Mouse (Mus musculus) intestine, embryonic 14.5 days (tissue): Measurements from ENCODE around the gene Rnf10. TPM values are rescaled to one million over a fixed set of nuclear protein-coding genes. Genes with fewer than 3 reads are reported as not detected.

ENCODE experiments used
- ATAC-seq: fragments of 200-750 bp; cut with Nextera tagmentation; replicated peaks from 2 replicates; pipeline ENCODE4 v1.8.0; 2017; ENCODE audit warnings: low read depth, moderate number of reproducible peaks, moderate TSS enrichment, moderate library complexity; ENCODE audit not compliant: low FRiP score, low TSS enrichment
- DNase-seq: peaks from one replicate; pipeline ENCODE4 v3.0.0-alpha.2; 2018; ENCODE audit warnings: low spot score
- H3K27ac ChIP-seq: fragments of 300-500 bp; sonication (generic); 2 replicates; pipeline ENCODE4 v1.5.1; 2014; ENCODE audit warnings: low read depth, mild to moderate bottlenecking, control low read depth
- H3K27me3 ChIP-seq: fragments of 300-500 bp; sonication (generic); replicated peaks from 2 replicates; pipeline ENCODE4 v1.6.1; 2014; ENCODE audit warnings: low read length, control low read depth; ENCODE audit not compliant: control insufficient read depth, insufficient read depth
- H3K36me3 ChIP-seq: fragments of 300-500 bp; sonication (generic); 2 replicates; pipeline ENCODE4 v1.6.1; 2014; ENCODE audit warnings: low read length, control low read depth; ENCODE audit not compliant: control insufficient read depth, insufficient read depth
- H3K4me1 ChIP-seq: fragments of 300-500 bp; sonication (generic); replicated peaks from 2 replicates; pipeline ENCODE4 v1.6.1; 2014; ENCODE audit warnings: low read length, control low read depth, mixed read lengths; ENCODE audit not compliant: control insufficient read depth, insufficient read depth
- H3K4me2 ChIP-seq: fragments of 300-500 bp; sonication (generic); 2 replicates; pipeline ENCODE4 v1.6.1; 2014; ENCODE audit warnings: low read length
- H3K4me3 ChIP-seq: fragments of 300-500 bp; sonication (generic); 2 replicates; pipeline ENCODE4 v1.5.1; 2014; ENCODE audit warnings: low read depth, low read length, control low read depth, mixed read lengths
- H3K9ac ChIP-seq: fragments of 300-500 bp; sonication (generic); 2 replicates; pipeline ENCODE4 v1.6.1; 2014; ENCODE audit warnings: mild to moderate bottlenecking, low read length
- H3K9me3 ChIP-seq: fragments of 300-500 bp; sonication (generic); 2 replicates; pipeline ENCODE4 v1.6.1; 2016; ENCODE audit warnings: low read length, control low read depth; ENCODE audit not compliant: control insufficient read depth
- WGBS: fragments of 180-500 bp; shearing (Covaris S2); extraction: QIAGEN DNeasy Blood & Tissue Kit; methylation state at CpG from one replicate; pipeline ENCODE4 v1.1.7; 2014; 5-methylcytosine and 5-hydroxymethylcytosine counted together
- polyA plus RNA-seq: library from polyadenylated mRNA; unstranded; fragments of >200 nt; fragmentation: Nextera tagmentation; extraction: Ambion mirVana; gene quantifications from 2 replicates; pipeline ENCODE4 v1.2.1, GENCODE M21; 2014

Rnf10 gene
- 67.5 and 69.6 TPM in 2 replicates for polyA plus RNA-seq

- ATAC-seq, result peak; percentile 90
- Histone ChIP-seq H3K4me2 (peak within 1 kb of the TSS; percentile 91), H3K4me1 (peaks cover 35% of the 10 kb centered on the region), H3K9me3 (no peaks in the 10 kb centered on the region), H3K36me3 (peaks cover 16% of the 10 kb centered on the region), H3K4me3 (peak within 1 kb of the TSS; percentile 97), H3K27ac (peak within 1 kb of the TSS; percentile 69), H3K27me3 (no peaks in the 10 kb centered on the region), H3K9ac (peak within 1 kb of the TSS; percentile 95)
- DNase-seq, result peak; percentile 100
- 13% methylated on average over 26 of the region's 26 CpGs for WGBS
Measured at GRCm38 (mm10) chr5:115272812-115273548, at the start of gene Rnf10. TSS of gene Rnf10 (minus strand) at chr5:115272898.

DNA sequence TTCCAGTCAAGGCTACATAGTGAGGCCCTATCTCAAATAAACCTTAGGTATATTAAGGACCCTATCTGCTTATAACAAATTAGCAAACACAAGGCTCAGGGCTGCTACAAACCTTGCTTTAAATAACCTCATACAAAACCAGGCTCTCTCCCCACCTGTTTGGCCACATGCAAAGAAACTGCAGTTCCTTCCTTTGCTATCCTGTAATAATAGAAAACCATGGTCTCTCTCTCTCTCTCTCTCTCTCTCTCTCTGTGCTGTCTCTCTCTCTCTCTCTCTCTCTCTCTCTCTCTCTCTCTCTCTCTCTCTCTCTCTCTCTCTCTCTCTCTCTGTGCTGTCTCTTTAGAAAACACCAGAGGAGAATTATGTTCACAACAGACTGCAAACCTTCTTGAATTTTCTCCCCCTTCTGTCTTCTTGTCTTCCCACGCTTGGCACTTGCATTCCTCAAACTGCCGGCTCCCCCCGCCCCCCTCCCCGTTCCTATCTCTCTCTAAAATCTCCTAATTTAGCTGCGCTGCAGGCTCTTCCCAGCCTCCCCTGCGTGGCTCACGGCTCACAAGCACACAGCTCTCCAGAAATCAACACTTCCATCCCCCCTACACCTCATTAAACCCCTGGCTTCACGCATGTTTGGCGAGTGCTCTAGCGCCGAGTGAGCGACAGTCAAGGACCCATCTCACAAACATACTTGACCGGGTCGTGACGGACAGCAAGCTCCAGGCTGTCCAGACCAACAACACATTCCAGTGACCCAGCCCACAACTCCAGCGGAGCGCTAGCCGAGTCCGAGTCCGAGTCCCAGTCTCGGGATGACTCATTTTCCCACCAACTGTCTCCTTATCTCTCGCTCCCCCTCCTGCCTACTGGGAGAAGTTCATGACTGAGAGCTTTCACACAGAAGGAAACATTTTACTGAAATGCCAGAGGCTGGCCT lies 46.6 kb upstream of the Rnf10 start:
- no peaks in the 10 kb centered on the region for H3K36me3 ChIP-seq
- peak overlapping the region; percentile 46 for H3K9ac ChIP-seq
- DNase-seq, result peak; percentile 90
- H3K27ac ChIP-seq, result peak overlapping the region; percentile 92
- peak overlapping the region; percentile 63 for H3K4me2 ChIP-seq
- H3K4me1 ChIP-seq, result peaks cover 31% of the 10 kb centered on the region
- WGBS, result under 1% methylated on average over 22 of the region's 22 CpGs
- ATAC-seq, result peak; percentile 77
- no peaks in the 10 kb centered on the region for H3K27me3 ChIP-seq
- H3K9me3 ChIP-seq, result no peaks in the 10 kb centered on the region
- H3K4me3 ChIP-seq, result peak overlapping the region; percentile 32

DNA sequence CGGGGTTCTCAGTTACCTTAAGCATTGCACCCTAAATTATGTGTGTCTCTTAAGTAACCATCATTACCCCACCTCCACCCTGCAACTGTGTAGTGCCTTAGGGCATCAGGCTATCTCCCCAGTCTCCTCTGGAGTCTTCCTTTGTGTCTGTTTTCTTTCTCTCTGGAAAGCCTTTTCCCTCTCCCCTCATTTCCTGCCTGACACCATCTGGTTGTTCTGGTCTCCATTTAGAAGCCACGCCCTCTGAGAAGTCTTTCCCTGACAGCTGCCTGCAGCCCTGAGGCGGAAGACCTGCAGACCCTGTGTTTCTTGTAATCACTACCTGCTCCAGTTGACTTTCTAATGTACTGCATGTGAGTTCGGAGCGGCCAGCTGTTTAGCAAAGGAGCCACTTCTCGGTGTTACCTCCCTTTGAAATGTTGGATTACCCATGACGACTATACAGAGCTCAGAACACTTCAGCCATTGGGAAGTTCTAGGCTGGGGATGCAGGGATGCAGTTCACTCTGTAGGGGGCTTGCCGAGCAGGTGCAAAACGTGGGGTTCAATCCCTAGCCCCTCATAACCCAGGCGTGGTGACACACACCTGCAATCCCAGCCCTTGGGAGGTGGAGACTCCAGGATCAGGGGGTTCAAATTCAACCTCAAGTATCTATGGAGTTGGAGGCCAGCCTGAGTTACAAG lies 45.1 kb upstream of the Rnf10 start:
- peak; percentile 69 for DNase-seq
- WGBS, result 6% methylated on average over 10 of the region's 10 CpGs
- ATAC-seq, result peak; percentile 59
- 0 out of 2 replicates have a peak overlapping the region, but pooled peaks have one; percentile 2 for H3K9ac ChIP-seq
- H3K4me2 ChIP-seq, result peak overlapping the region; percentile 3
- peaks cover 33% of the 10 kb centered on the region for H3K4me1 ChIP-seq
- H3K4me3 ChIP-seq, result no peak overlapping the region
- H3K27me3 ChIP-seq, result no peaks in the 10 kb centered on the region
- no peaks in the 10 kb centered on the region for H3K9me3 ChIP-seq
- H3K27ac ChIP-seq, result peak overlapping the region; percentile 92
- H3K36me3 ChIP-seq, result no peaks in the 10 kb centered on the region

DNA sequence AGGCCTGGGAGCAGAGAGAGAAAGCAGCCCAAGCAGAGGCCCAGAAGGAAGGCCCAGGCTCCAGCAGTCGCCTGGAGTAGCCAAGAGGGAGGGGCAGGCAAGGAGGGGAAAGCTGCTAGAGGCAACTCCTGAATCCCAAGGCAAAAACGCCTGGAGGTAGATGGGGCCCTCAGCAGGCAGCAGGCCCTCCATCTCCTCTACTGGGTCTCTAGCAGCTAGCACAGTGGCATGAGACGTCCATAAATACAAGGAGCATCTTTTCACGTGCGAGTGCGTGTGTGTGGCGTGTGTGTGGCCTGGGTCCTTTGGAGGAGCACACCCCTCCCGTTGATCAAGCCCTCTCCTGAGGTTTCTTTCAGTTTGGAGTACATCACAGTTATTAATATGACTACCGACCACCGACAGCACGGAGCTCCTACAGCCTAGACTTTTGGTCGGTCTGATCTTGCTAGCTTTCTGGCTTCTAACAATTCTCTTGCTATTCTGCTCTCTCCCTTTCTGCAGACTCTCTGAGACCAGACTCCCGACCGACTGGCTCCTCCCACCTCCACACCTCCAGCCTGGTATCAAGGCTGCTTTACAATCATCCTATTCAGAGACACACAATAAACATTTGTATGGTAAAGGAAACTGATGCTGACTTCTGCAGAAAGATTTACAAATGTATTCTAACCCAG lies 44.4 kb upstream of the Rnf10 start:
- no peaks in the 10 kb centered on the region for H3K9me3 ChIP-seq
- H3K27me3 ChIP-seq, result no peaks in the 10 kb centered on the region
- no peak for ATAC-seq
- peak overlapping the region; percentile 3 for H3K4me2 ChIP-seq
- peak; percentile 69 for DNase-seq
- H3K4me1 ChIP-seq, result peaks cover 35% of the 10 kb centered on the region
- WGBS, result 9% methylated on average over 14 of the region's 14 CpGs
- peak overlapping the region; percentile 92 for H3K27ac ChIP-seq
- no peak overlapping the region for H3K4me3 ChIP-seq
- no peaks in the 10 kb centered on the region for H3K36me3 ChIP-seq
- H3K9ac ChIP-seq, result peak overlapping the region; percentile 27; the same call in 1 of the 2 replicates

GRCm38 (mm10) chr5:115313668-115313943 lies 40.9 kb upstream of the Rnf10 start:
- no peak for DNase-seq
- Histone ChIP-seq H3K27ac (no peak overlapping the region), H3K36me3 (no peaks in the 10 kb centered on the region), H3K4me1 (peaks cover 27% of the 10 kb centered on the region), H3K9me3 (no peaks in the 10 kb centered on the region), H3K4me2 (no peak overlapping the region), H3K9ac (no peak overlapping the region), H3K27me3 (no peaks in the 10 kb centered on the region), H3K4me3 (no peak overlapping the region)
- WGBS, result 44% methylated on average over 5 of the region's 5 CpGs
- no peak for ATAC-seq

- H3K4me3 ChIP-seq, result no peak overlapping the region
- WGBS, result 51% methylated on average over 10 of the region's 10 CpGs
- H3K27me3 ChIP-seq, result no peaks in the 10 kb centered on the region
- no peak for DNase-seq
- H3K4me2 ChIP-seq, result no peak overlapping the region
- H3K9ac ChIP-seq, result no peak overlapping the region
- no peaks in the 10 kb centered on the region for H3K36me3 ChIP-seq
- peaks cover 22% of the 10 kb centered on the region for H3K4me1 ChIP-seq
- H3K27ac ChIP-seq, result no peak overlapping the region
- no peaks in the 10 kb centered on the region for H3K9me3 ChIP-seq
- no peak for ATAC-seq
Measured at GRCm38 (mm10) chr5:115312816-115313667, 40.3 kb upstream of the Rnf10 start.

DNA sequence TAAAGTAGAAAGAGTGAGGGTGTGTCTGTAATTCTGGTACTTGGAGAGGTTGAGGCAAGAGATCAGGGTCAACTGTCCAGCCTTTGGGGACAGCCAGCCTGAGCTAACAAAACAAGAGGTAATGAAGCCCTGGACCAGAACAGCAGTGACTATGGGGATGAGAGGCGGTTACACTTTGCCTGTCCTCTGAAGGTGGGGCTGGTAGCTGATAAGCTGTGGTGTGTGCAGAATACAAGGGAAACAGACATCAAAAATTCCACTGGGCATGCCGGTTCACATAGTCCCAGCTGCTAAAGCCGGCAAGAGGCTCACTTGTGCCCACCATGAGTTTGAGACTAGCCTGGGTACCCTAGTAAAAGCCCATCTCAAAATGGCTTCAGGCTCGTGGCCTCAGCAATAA lies 39.7 kb upstream of the Rnf10 start:
- peaks cover 15% of the 10 kb centered on the region for H3K4me1 ChIP-seq
- no peaks in the 10 kb centered on the region for H3K27me3 ChIP-seq
- WGBS, result 74% methylated on average over 4 of the region's 4 CpGs
- no peak overlapping the region for H3K4me2 ChIP-seq
- H3K4me3 ChIP-seq, result no peak overlapping the region
- H3K9me3 ChIP-seq, result no peaks in the 10 kb centered on the region
- H3K9ac ChIP-seq, result no peak overlapping the region
- DNase-seq (no peak), ATAC-seq (no peak)
- no peak overlapping the region for H3K27ac ChIP-seq
- no peaks in the 10 kb centered on the region for H3K36me3 ChIP-seq
